Mouse (Mus musculus) lung, embryonic 16.5 days (tissue): ENCODE measurements around the gene Nipal4. TPM values are rescaled to one million over a fixed set of nuclear protein-coding genes. Genes with fewer than 3 reads are reported as not detected.
"Not testable (repeated sequence)": the region's sequence is repeated elsewhere in the genome, so short reads cannot be mapped to it uniquely, and the experiment has no call there.

Source experiments
- ATAC-seq: fragments of 200-750 bp; cut with Nextera tagmentation; 2 replicates; pipeline ENCODE4 v1.8.0; 2017; ENCODE audit warnings: low read depth, mild to moderate bottlenecking, moderate library complexity
- H3K27ac ChIP-seq: fragments of 300-500 bp; sonication (generic); 2 replicates; pipeline ENCODE4 v1.5.1; 2014; ENCODE audit warnings: mild to moderate bottlenecking, control low read depth, low read length
- H3K27me3 ChIP-seq: fragments of 300-500 bp; sonication (generic); 2 replicates; pipeline ENCODE4 v1.6.1; 2014; ENCODE audit warnings: low read depth, low read length, mixed read lengths; ENCODE audit not compliant: control insufficient read depth, insufficient read depth
- H3K36me3 ChIP-seq: fragments of 300-500 bp; sonication (generic); 2 replicates; pipeline ENCODE4 v1.6.1; 2014; ENCODE audit warnings: low read length; ENCODE audit not compliant: control insufficient read depth, insufficient read depth
- H3K4me1 ChIP-seq: fragments of 300-500 bp; sonication (generic); replicated peaks from 2 replicates; pipeline ENCODE4 v1.6.1; 2014; ENCODE audit warnings: low read length, mixed read lengths; ENCODE audit not compliant: control insufficient read depth, insufficient read depth
- H3K4me2 ChIP-seq: fragments of 300-500 bp; sonication (generic); 2 replicates; pipeline ENCODE4 v1.6.1; 2014; ENCODE audit warnings: low read depth, low read length, control low read depth
- H3K4me3 ChIP-seq: fragments of 300-500 bp; sonication (generic); 2 replicates; pipeline ENCODE4 v1.5.1; 2014; ENCODE audit warnings: mild to moderate bottlenecking, low read length, control low read depth
- H3K9ac ChIP-seq: fragments of 300-500 bp; sonication (generic); 2 replicates; pipeline ENCODE4 v1.6.1; 2014; ENCODE audit warnings: low read length, control low read depth
- H3K9me3 ChIP-seq: fragments of 300-500 bp; sonication (generic); 2 replicates; pipeline ENCODE4 v1.6.1; 2016; ENCODE audit warnings: low read length; ENCODE audit not compliant: control insufficient read depth
- WGBS: fragments of 180-500 bp; shearing (Covaris S2); extraction: QIAGEN DNeasy Blood & Tissue Kit; methylation state at CpG from one replicate; pipeline ENCODE4 v1.1.7; 2014; 5-methylcytosine and 5-hydroxymethylcytosine counted together
- polyA plus RNA-seq: library from polyadenylated mRNA; unstranded; fragments of >200 nt; fragmentation: Nextera tagmentation; extraction: Ambion mirVana; gene quantifications from 2 replicates; pipeline ENCODE4 v1.2.1, GENCODE M21; 2015

Nipal4 gene
- polyA plus RNA-seq, 1 experiment from 2014 or later: 1.4 TPM

GRCm38 (mm10) chr11:46201636-46202546 is 35.6 kb upstream of the Nipal4 start:
- peak; percentile 29; the same call in 1 of the 2 replicates for ATAC-seq
- H3K9me3 ChIP-seq: no peaks in the 10 kb centered on the region
- H3K4me3 ChIP-seq: no peak overlapping the region
- peak overlapping the region; percentile 2; the same call in 1 of the 2 replicates for H3K4me2 ChIP-seq
- no peak overlapping the region for H3K9ac ChIP-seq
- H3K27ac ChIP-seq: no peak overlapping the region; the same call in 1 of the 2 replicates
- no peaks in the 10 kb centered on the region for H3K36me3 ChIP-seq
- 41% methylated on average over 20 of the region's 20 CpGs for WGBS
- H3K4me1 ChIP-seq: peaks cover 15% of the 10 kb centered on the region
- no peaks in the 10 kb centered on the region for H3K27me3 ChIP-seq

GRCm38 (mm10) chr11:46200664-46201063 is 34.4 kb upstream of the Nipal4 start:
- Histone ChIP-seq H3K36me3 (no peaks in the 10 kb centered on the region), H3K4me1 (peaks cover 12% of the 10 kb centered on the region), H3K27ac (no peak overlapping the region), H3K27me3 (no peaks in the 10 kb centered on the region), H3K9me3 (no peaks in the 10 kb centered on the region), H3K9ac (no peak overlapping the region), H3K4me3 (no peak overlapping the region), H3K4me2 (no peak overlapping the region)
- ATAC-seq: no peak
- WGBS: 77% methylated on average over 11 of the region's 11 CpGs

- 63% methylated on average over 4 of the region's 4 CpGs for WGBS
- H3K4me3 ChIP-seq: no peak overlapping the region
- H3K9ac ChIP-seq: no peak overlapping the region
- H3K4me1 ChIP-seq: no peaks in the 10 kb centered on the region
- no peaks in the 10 kb centered on the region for H3K27me3 ChIP-seq
- H3K4me2 ChIP-seq: no peak overlapping the region
- no peak overlapping the region for H3K27ac ChIP-seq
- H3K9me3 ChIP-seq: no peaks in the 10 kb centered on the region
- ATAC-seq: no peak
- no peaks in the 10 kb centered on the region for H3K36me3 ChIP-seq
These were observed 27.9 kb upstream of the Nipal4 start for GRCm38 (mm10) chr11:46194175-46194574.

GRCm38 (mm10) chr11:46188283-46188682 is 22.0 kb upstream of the Nipal4 start:
- Histone ChIP-seq H3K4me1 (no peaks in the 10 kb centered on the region), H3K4me2 (no peak overlapping the region), H3K27ac (no peak overlapping the region), H3K36me3 (no peaks in the 10 kb centered on the region), H3K27me3 (no peaks in the 10 kb centered on the region), H3K9ac (no peak overlapping the region), H3K9me3 (no peaks in the 10 kb centered on the region), H3K4me3 (no peak overlapping the region)
- ATAC-seq: no peak
- 42% methylated on average over 2 of the region's 2 CpGs for WGBS

- Histone ChIP-seq H3K36me3 (no peaks in the 10 kb centered on the region), H3K4me3 (no peak overlapping the region), H3K27ac (no peak overlapping the region), H3K4me2 (no peak overlapping the region), H3K4me1 (no peaks in the 10 kb centered on the region), H3K9me3 (no peaks in the 10 kb centered on the region), H3K9ac (no peak overlapping the region), H3K27me3 (no peaks in the 10 kb centered on the region)
- WGBS: 29% methylated on average over 4 of the region's 4 CpGs
- no peak for ATAC-seq
These were observed 19.2 kb upstream of the Nipal4 start for GRCm38 (mm10) chr11:46185486-46185885.

- Histone ChIP-seq H3K4me3 (no peak overlapping the region), H3K4me2 (no peak overlapping the region), H3K27me3 (no peaks in the 10 kb centered on the region), H3K9ac (no peak overlapping the region), H3K27ac (no peak overlapping the region), H3K36me3 (no peaks in the 10 kb centered on the region), H3K9me3 (no peaks in the 10 kb centered on the region), H3K4me1 (no peaks in the 10 kb centered on the region)
- ATAC-seq: no peak
- 75% methylated on average over 3 of the region's 3 CpGs for WGBS
These were observed 18.6 kb upstream of the Nipal4 start for GRCm38 (mm10) chr11:46184946-46185345.

- not testable (repeated sequence) for H3K27me3 ChIP-seq, H3K4me2 ChIP-seq, H3K4me1 ChIP-seq, H3K27ac ChIP-seq, H3K4me3 ChIP-seq, H3K9ac ChIP-seq, H3K36me3 ChIP-seq, ATAC-seq, H3K9me3 ChIP-seq
- WGBS: 84% methylated on average over 1 of the region's 1 CpGs
These were observed 15.7 kb upstream of the Nipal4 start for GRCm38 (mm10) chr11:46182031-46182430.

- no peak overlapping the region for H3K27ac ChIP-seq
These were observed 11.1 kb upstream of the Nipal4 start for GRCm38 (mm10) chr11:46177246-46178043.

GRCm38 (mm10) chr11:46176155-46176554 is 9.8 kb upstream of the Nipal4 start:
- ATAC-seq: no peak
- WGBS: 89% methylated on average over 6 of the region's 6 CpGs

More at GRCm38 (mm10) chr11:46177246-46178043, 11.1 kb upstream of the Nipal4 start:
- Histone ChIP-seq H3K27me3 (no peaks in the 10 kb centered on the region), H3K9me3 (no peaks in the 10 kb centered on the region), H3K4me3 (no peak overlapping the region), H3K9ac (no peak overlapping the region), H3K4me2 (no peak overlapping the region), H3K36me3 (no peaks in the 10 kb centered on the region), H3K4me1 (no peaks in the 10 kb centered on the region)
- 65% methylated on average over 10 of the region's 10 CpGs for WGBS
- ATAC-seq: no peak

More at GRCm38 (mm10) chr11:46176155-46176554, 9.8 kb upstream of the Nipal4 start:
- Histone ChIP-seq H3K9ac (no peak overlapping the region), H3K36me3 (no peaks in the 10 kb centered on the region), H3K4me2 (no peak overlapping the region), H3K27ac (no peak overlapping the region), H3K4me3 (no peak overlapping the region), H3K9me3 (no peaks in the 10 kb centered on the region), H3K27me3 (no peaks in the 10 kb centered on the region), H3K4me1 (no peaks in the 10 kb centered on the region)
